Mouse (Mus musculus) adrenal gland, postnatal 14 days (tissue): ENCODE measurements around the gene Foxp1. TPM values are rescaled to one million over a fixed set of nuclear protein-coding genes. Genes with fewer than 3 reads are reported as not detected.

ENCODE experiments used
- DNase-seq: peaks from one replicate; pipeline ENCODE4 v3.0.0; 2021; ENCODE audit warnings: mixed read lengths
- total RNA-seq: library from RNA; stranded (reverse); gene quantifications from 2 replicates; pipeline ENCODE4 v1.2.3, GENCODE M21; 2021

Foxp1 gene
- total RNA-seq, 1 experiment from 2014 or later = 46.4 TPM

GRCm38 (mm10) chr6:99328146-99328545 lies 194.4 kb downstream of the Foxp1 start:
- DNase-seq = no peak

GRCm38 (mm10) chr6:99327721-99328120 lies 194.8 kb downstream of the Foxp1 start:
- peak; percentile 38 for DNase-seq

GRCm38 (mm10) chr6:99325881-99326280 lies 196.6 kb downstream of the Foxp1 start:
- DNase-seq = no peak

GRCm38 (mm10) chr6:99325461-99325860 lies 197.1 kb downstream of the Foxp1 start:
- no peak for DNase-seq

GRCm38 (mm10) chr6:99322132-99322904 lies 200.2 kb downstream of the Foxp1 start:
- DNase-seq = no peak

- no peak for DNase-seq
Measured at GRCm38 (mm10) chr6:99320444-99320843, 202.1 kb downstream of the Foxp1 start.

- no peak for DNase-seq
Measured at GRCm38 (mm10) chr6:99319415-99320405, 202.8 kb downstream of the Foxp1 start.

- DNase-seq = no peak
Measured at GRCm38 (mm10) chr6:99314746-99315145, 207.8 kb downstream of the Foxp1 start.

- no peak for DNase-seq
Measured at GRCm38 (mm10) chr6:99310529-99310928, 212.0 kb downstream of the Foxp1 start.

GRCm38 (mm10) chr6:99310171-99310500 lies 212.4 kb downstream of the Foxp1 start:
- DNase-seq = no peak

- DNase-seq = no peak
Measured at GRCm38 (mm10) chr6:99309466-99310170, 212.9 kb downstream of the Foxp1 start.

- no peak for DNase-seq
Measured at GRCm38 (mm10) chr6:99305751-99306150, 216.8 kb downstream of the Foxp1 start.

GRCm38 (mm10) chr6:99305236-99305635 lies 217.3 kb downstream of the Foxp1 start:
- DNase-seq = no peak

GRCm38 (mm10) chr6:99302662-99303435 lies 219.7 kb downstream of the Foxp1 start:
- no peak for DNase-seq

GRCm38 (mm10) chr6:99301923-99302322 lies 220.6 kb downstream of the Foxp1 start:
- no peak for DNase-seq

- no peak for DNase-seq
Measured at GRCm38 (mm10) chr6:99300235-99300634, 222.3 kb downstream of the Foxp1 start.

GRCm38 (mm10) chr6:99299196-99299595 lies 223.3 kb downstream of the Foxp1 start:
- DNase-seq = no peak

GRCm38 (mm10) chr6:99297535-99297934 lies 225.0 kb downstream of the Foxp1 start:
- DNase-seq = no peak

- no peak for DNase-seq
Measured at GRCm38 (mm10) chr6:99295495-99295894, 227.0 kb downstream of the Foxp1 start.

GRCm38 (mm10) chr6:99289220-99289619 lies 233.3 kb downstream of the Foxp1 start:
- DNase-seq = no peak

GRCm38 (mm10) chr6:99285026-99285425 lies 237.5 kb downstream of the Foxp1 start:
- no peak for DNase-seq

GRCm38 (mm10) chr6:99284019-99284418 lies 238.5 kb downstream of the Foxp1 start:
- DNase-seq = no peak
